Mouse (Mus musculus): ENCODE results near the gene Atp1a4.

Gene Atp1a4

DNA sequence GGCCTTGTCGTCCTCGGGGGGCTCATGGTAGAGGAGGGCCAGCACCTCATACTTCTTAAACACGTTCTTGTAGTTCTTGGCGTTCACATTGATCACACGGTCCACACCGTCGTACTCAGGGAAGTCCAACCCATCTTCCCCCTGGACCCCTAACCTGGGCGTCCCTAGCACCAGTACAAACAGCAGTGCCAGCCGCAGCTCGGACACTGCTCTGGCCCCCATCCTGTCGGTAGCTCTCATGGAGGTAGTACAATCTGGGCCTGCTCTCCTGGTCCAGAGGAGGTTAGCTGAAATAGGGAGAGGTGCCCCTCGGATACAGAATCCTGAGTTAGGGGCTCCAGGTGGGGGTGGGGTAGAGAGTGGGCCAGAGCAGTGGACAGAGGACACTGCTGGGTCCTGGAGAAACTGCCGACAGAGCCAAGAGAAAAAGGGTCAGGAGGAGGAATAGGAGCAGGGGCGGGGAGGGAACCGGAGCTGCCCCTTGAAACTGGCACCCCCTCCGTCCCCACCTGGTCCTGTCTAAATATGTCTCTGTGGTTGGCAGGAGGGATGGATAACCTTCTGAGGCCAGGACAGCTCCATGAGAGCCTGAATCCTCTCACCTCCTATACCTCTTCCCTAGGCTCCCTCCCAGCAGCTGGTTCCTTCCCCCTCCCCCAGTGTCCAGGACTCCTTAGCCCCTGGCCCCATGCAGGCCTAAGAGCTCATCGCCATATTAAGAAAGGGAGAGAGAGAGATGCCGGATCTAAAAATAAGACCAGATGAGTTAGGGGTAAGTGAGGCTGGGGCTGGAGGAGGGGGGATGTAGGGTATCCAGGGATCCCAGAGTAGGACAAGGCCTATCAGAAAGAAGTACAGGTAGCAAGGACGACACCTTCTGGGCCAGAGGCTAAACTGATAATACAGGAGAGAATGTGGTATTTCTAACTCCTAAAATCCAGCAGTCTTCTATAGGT lies 38.5 kb downstream of the Atp1a4 start, which contains the start of gene Casq1:
Casq1 (minus strand) TSS at position 418 of the 956 bp plus-strand sequence.
- DNase-seq (ENCODE audit: low read depth, low spot score) = no peak

DNA sequence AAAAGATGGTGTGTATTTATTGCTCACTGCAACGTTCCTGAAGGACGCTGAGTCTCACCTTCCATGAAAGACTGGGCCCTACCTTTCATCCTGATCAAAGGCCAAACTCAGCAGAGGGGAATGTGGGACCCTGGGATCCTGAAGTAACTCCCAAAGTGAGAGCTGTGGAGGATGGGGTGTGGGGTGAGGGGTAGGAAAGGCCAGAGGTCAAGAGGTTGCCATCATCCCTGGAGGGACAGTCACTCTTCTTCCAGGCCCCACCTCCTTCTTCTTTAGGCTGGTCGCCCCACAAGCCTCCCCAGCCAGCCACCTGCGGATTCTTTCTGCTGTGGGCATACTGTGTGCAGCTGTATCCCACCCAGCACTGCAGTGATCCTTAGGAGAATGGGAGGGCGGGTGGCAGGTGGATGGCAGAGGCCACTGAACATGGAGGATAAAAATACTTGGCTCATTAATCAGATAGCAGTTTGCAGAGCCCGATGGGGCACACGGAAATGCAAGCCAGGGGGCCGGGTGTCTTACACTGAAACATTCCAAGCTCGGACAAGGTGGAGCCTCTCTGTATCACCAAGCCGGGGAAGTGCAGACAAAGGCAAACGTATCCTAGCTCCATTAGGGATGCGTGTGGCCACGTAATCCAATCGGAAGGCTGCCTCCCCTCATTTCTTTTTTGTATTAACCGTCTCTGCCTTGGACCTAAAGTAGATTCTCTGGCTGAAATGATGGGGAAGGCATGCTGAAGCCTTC lies 39.9 kb downstream of the Atp1a4 start:
- peak; percentile 87 for DNase-seq (ENCODE audit: low read depth, low spot score)

DNA sequence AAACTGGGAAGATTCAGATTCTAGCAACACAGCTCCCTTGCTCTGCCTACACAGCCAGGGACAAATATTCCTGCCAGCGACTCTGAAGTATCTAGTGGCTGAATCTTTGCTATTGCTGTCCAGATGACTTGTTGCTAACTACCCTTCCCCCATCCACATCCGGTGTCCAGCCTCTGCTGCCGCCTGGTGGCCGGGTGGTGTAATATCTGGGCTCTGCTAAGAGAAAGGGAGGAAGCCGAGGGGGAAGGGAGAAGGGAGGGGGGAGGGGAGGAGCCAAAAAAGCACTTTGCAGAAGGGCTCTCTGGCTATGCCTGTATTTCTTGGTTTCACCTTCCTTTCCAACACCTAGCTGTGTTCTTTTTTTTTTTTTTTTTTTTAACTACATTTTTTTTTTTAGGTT lies 41.1 kb downstream of the Atp1a4 start:
- peak; percentile 96 for DNase-seq (ENCODE audit: low read depth, low spot score)

DNA sequence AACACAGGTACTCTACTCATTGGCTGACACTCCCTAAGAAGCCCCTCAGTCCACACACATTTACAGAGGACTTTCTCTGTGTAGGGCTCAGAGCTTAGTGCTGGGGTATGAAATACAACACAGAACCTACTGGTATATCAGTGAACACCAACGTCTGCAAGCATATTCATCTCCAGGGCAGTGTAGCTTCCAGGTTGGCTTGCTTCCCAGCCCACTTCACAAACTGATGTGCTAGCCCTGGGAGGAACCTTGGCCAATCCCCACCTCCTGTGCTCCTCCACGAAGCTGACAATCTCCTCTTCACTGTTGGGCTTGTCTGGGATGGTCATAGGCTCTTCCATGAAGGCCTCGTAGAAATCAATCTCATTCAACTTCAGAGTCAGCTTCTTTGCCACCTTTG lies 43.5 kb downstream of the Atp1a4 start:
- no peak for DNase-seq (ENCODE audit: low read depth, low spot score)

DNA sequence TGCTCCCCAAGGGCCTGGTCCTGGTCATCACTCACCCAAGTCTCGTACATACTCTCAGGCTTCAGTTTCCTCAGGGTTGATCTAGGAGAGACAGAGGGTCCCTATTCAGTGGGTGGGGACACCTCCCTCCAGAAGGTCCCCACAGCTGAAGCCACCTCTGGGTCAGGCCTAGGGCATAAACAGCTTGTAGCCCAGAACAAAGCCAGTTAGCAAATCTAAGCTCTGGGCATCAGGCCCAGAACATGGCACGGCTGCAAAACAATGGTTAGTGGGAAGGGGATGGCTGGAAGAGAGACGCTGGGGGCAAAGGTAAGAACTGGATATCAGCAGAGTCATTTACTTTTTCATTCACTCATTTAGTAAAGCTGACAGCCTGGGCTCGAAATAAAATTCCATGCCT lies 44.4 kb downstream of the Atp1a4 start:
- no peak for DNase-seq (ENCODE audit: low read depth, low spot score)

DNA sequence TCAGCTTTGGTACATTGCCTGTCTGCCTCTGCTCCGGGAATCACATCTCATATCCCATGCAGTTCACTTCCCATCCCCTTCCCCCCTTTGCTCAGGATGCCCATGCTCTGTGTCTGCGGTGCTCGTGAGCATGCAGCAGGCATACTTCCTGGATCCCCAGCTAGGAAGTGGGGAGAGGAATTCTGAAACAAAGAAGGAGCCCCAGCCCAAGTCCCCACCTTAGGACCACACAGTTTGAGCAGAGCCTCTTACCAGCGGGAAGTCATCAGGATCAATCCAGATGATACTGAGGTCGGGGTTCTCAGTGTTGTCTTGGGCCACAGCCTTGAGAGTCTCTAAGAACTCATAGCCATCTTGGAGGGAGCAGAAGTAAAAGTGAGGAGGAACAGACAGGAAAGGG lies 45.4 kb downstream of the Atp1a4 start:
- DNase-seq (ENCODE audit: low read depth, low spot score) = peak; percentile 89

DNA sequence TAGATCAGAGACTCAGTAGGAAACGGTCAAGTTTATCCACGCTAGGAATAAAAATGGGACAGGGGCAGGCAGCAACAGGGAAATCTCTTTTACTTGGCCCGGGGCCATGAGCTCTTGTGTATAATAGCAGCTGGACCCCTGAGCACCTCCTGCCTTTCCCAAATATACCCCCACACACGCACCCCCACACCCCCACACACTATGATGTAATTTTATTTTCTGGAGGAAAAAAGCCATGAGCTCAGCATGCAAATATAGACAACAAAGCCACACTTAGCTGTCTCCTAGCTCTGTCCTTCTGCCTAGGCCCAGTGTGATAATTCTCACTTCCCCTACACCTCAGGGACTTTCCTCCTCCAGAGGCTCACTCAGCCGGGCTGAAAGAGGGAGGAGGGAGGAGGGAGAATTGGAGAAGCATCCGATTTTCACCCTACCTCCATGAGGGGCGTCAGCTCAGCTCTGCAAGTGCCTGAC lies 51.1 kb downstream of the Atp1a4 start:
- DNase-seq (ENCODE audit: low read depth, low spot score) = no peak

DNA sequence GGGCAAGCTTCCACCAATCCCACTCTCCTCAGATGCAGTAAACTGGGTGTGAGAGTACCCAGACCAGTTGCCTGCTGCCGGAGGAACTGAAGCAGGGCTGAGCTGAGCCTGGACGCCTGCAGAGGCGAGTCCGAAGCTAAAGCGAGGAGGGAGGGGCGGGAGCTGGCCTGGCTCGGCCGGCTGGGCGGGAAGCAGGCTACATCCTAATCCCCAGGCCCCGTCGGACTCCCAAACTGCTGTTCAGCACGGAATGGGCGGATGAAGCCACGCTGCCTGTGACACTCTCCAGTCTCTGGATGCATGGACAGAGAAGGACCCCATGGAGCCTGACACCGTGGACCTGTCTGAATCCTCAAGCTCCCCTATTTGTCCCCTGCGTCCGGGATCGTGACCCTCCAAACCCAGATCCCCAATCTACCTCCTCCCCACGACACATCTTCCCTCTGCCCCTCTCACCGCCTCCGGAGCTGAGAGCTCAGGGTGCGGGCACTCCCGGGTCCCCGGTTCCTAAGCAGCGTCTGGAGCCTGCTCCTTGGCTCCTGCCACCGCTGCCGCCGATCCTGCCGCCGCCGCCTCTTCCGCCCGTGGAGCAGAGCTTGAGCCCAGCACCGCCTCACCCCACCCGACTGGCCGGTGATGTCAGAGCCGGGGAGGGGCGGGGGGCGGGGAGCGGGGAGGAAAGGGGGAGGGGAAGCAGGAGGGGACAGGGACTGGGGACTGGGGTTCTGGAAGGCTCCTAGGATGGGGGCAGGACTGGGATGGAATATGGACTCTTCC lies 51.9 kb downstream of the Atp1a4 start, which contains the start of gene Pea15a:
Pea15a (minus strand) TSS at position 664 of the 777 bp plus-strand sequence.
- DNase-seq (ENCODE audit: low read depth, low spot score) = peak; percentile 83

DNA sequence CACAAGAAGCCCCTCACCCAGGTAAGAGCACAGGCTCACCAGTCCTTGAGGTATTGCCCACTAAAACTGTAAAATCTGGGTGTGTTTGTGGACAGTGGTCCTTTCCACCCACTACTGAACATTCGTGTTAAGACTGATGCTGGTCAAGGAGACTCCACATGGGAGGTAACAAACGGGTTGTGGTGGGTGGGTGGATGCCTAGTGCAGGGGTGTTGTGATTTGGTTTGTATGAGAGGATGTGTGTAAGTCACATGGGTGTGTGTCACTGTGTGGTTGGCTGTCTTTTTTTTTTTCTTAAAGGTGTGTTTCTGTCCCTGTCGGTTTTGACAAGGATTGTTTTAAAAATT lies 52.5 kb downstream of the Atp1a4 start:
- no peak for DNase-seq (ENCODE audit: low read depth, low spot score)

DNA sequence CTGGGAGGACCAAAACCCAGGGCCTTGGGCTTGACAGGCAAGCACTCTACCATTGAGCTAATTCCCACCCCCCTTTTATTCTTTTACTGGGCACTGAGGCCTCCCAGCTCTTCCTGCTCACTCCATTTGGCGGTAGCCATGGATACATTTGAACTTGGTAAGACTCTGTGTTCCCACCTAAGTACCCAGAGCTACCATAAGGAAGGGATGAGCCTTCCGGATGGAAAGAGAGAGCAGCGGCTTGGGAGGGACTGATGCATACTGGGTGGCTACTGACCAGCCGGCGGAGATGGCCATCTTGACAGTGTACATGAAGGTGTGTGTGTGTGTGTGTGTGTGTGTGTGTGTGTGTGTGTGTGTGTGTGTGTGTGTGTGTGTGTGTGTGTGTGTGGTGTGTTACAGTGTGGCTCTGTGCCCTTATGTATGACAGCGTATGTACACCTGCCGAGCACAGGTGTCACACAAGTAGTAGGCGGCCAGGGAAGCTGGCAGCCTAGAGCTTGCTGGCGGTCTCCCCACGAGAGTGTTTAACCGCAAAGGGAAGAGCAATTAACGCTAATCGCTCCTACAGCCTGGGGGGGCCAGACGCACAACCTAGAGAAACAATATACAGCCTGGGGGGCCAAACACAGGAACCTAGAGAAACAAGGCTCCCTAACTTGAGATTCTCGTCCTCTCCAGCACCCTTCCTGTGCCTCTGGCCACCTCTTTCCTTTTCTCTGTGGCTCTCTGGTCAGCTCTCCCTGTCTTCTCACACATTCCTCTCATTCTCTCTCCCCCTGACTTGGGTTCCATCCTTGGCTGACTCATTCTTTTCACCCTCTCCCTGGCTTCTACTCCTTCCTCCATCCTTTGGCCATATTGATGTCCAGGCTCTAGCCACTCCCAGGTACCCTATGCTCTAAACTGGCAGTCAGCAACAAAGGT lies 53.1 kb downstream of the Atp1a4 start:
- DNase-seq (ENCODE audit: low read depth, low spot score) = no peak

DNA sequence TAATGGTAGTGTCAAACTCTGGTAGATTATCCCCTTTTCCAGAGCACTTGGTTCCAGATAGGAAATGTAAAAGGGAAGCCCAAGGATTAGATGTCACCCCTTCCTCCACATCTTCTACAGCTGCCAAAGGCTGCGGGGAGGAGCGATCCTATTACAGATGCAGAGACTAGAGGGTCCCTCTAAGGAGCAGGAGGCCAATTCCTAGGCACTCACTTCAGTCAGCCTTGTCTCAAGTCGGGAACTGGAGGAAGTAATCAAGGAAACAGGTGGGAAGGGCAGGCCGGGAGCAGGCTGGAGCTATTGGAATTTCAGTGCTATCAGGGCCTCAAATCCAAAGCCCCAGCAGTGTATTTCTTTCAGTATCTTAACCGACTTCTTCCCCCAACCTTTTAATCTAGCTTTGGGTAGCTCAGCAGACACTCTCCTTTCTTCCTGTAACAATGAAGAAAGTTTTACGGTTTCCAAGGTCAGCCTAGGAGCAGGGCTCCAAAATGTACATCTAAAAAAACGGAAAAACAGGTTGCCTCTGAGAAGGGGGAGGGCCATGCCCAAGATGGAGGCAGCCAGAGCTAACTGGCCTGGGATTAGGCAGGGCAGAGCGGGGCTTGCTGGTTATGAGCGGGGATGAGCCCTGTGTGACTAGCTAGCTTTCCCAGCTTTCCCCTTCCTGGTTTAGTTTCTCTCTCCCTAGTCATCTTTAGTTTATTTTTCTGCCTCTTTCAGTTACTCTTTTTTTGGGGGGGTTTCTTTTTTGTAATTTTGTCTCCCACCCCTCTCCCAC lies 54.0 kb downstream of the Atp1a4 start:
- DNase-seq (ENCODE audit: low read depth, low spot score) = no peak

DNA sequence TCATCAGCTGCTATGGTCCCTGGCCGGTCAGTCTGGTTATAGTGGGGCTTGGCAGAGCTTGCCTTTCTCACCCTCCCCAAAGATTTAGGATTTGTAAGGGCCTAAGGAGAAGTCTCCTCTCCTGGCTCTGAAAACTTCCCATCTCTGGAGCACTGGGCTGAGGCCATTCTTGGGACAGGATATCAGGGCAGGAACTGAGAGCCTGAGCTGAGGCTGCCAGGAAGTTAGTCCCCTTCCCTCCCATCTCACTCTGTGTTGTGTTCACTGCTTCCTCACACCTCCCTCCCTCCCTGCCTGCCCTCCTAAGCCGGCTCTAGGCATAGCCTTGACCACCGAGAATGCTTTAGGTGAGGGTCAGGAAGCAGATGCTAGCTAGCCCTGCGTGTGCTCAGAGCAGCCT lies 54.6 kb downstream of the Atp1a4 start:
- no peak for DNase-seq (ENCODE audit: low read depth, low spot score)

DNA sequence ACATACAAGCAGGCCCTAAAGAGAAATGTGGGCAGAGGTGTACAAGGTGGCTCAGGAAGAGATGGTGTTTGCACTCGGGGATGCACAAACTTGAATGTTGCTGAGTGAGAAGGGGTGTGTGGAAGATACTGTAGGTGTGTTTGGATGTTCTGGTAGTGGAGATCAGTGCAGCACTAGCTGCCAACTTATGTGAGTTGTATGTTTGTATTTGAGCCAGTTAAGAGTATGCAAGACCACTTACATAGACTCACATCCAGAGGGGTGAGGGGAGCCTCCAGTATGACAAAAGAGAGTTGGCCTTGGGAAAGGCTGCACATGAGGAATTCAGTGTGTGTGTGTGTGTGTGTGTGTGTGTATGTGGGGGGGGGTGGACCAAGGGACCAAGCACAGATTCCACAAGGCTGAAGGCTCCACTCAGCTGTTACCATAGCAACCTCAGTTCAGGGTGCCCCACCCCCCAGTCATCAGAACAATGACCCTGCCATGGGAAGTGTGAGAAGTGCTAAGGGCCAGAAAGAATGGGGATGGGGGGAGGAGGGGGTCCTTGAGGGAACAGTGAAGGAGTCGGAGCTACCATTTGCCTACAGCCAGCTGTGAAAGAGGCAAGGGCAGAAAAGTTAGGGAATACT lies 55.2 kb downstream of the Atp1a4 start:
- peak; percentile 79 for DNase-seq (ENCODE audit: low read depth, low spot score)

DNA sequence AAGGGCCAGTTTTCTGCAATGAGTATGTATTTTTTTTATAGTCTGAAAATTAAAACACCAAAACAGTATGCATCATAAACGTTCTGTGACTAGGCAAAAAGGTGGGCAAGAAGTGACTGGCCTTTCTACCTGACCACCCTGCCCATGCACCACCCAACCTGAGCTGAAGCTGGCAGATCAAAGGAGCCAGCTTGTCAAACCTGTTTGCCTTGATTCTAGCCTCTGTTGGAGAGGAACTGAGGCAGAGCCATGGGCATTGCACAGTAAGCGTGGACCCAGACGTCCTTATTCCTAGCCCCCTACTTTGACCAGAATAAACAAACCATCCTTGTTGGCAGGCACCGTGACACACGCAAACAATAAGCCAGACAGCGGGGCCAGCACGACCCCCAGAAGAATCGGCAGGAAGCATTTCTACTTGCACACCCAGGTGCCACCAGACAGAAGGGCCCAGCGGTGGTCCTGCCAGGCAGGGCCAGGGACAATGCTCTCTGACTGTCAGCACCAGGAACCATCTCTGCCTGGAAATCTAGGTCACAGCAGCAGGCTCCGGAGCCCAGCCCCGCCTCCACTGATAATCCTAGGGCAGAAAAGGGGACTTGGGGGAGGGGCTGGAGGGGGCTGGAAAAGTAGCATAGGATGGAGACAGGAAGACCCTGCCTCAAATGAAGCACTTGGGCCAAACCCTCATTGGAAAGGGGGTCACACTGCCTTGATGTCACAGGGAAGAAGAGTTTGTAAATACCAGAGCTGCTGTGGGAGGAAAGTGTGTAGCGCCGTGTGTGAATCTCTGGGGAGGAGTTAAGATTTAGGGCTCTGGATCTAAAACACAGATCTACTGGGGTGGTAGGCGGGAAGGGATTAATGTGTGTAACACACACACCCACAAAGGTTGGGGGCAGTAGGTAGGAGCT lies 56.0 kb downstream of the Atp1a4 start:
- DNase-seq (ENCODE audit: low read depth, low spot score) = no peak

DNA sequence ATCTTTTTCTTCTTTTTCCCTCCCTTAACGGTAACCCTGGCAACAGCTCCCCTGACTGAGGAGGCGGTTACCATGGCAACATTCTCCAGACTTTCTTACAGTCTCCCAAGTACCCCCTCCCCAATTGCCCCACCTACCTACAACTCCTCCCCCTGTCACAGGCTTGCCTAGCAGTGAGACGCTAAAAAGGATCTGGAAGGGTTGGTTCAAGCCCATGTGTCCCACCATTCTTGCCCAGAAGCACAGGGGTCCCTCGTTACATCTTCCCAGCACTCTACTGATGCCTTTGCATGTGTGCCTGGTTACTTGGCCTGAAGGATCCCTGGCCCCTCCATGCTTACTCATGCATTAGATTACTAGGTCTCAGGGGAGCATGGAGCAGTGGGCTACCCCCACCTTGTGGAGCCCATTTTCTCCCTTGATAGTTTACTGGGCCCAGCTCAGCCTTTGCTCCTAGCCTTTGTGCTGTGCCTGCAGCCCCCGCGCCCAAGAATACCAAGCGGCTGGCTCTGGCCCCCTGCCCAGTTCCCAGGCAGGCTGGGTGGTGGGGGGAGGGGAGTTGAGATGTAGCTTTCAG lies 57.3 kb downstream of the Atp1a4 start:
- peak; percentile 84 for DNase-seq (ENCODE audit: low read depth, low spot score)

DNA sequence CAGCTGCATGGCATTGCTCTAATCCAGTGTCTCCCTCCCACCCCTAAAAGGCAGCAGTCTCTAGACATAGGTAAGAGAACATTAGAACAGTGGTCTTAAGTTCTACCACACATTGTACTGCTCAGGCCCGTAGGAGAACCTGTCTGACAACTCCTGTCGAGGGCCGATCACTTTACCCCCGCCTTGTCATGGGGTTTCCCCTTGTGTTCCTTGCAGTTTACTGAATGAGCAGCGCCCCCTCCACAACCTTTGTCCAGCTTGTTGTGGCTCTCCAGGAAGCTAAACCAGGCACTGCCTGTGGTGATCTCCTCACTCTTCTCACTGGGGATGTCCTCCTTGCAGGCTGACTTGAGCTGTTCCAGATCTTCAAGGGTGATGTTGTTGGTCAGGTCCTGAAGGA lies 58.1 kb downstream of the Atp1a4 start:
- no peak for DNase-seq (ENCODE audit: low read depth, low spot score)

DNA sequence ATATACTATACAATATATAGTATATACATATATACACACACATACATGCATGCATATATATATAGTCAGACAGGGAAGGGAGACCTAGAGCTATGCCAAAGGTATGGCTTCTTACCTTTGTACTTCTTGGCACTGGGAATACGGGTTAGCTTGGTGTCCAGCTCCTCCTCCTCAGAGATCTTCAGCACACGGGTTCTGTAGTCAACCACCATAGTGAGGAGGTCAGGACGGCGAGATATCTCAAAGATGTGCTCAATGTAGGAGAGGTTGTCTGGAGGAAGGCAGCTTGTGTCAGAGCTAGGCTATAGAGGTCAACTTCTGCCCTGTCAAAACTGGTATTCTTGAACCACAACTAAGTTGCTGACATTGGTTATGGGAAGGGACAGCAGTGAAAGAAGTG lies 59.2 kb downstream of the Atp1a4 start:
- DNase-seq (ENCODE audit: low read depth, low spot score) = no peak

DNA sequence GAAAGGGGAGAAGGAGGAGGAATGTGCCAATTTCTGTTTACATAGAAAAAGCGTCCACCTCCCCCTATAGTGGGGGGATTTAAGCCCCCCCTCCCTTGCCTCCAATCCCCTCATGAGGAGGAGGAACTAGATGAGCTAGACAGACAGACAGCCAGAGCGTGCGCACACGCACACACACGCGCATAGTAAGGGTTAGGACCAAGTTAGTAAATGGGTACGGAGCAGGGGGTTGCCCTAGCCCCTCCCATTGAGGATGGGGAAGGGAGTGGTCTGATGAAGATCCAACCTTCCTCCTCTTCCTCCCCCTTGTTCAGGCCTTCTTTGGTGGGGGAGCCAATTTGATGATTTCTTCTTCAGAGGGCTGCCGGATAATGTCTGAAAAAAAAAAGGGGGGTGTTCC lies 59.9 kb downstream of the Atp1a4 start:
- DNase-seq (ENCODE audit: low read depth, low spot score) = no peak

Data from R1 (cell line).